Mouse (Mus musculus): ENCODE measurements at regions not wholly inside any gene's neighbourhood (a gene's known extent, or its start where the extent isn't known, plus 50 kb on each side); places are given as distances from the start of the nearest gene placed in this dataset.

GRCm38 (mm10) chr15:56979353-56979752, 498.1 kb downstream of the Slc22a22 start:
- no peak for DNase-seq (ENCODE audit: low spot score)

GRCm38 (mm10) chr15:56975446-56976433, 501.7 kb downstream of the Slc22a22 start:
- no peak for DNase-seq (ENCODE audit: low spot score)

- no peak for DNase-seq (ENCODE audit: low spot score)
These were observed 507.3 kb downstream of the Slc22a22 start for GRCm38 (mm10) chr15:56970140-56970539.

- DNase-seq (ENCODE audit: low spot score): no peak
These were observed 521.1 kb downstream of the Slc22a22 start for GRCm38 (mm10) chr15:56956356-56956755.

- no peak for DNase-seq (ENCODE audit: low spot score)
These were observed 525.2 kb downstream of the Slc22a22 start for GRCm38 (mm10) chr15:56952176-56952575.

- no peak for DNase-seq (ENCODE audit: low spot score)
These were observed 526.6 kb downstream of the Slc22a22 start for GRCm38 (mm10) chr15:56950824-56951223.

- no peak for DNase-seq (ENCODE audit: low spot score)
These were observed 536.5 kb downstream of the Slc22a22 start for GRCm38 (mm10) chr15:56940891-56941290.

- DNase-seq (ENCODE audit: low spot score): no peak
These were observed 580.9 kb downstream of the Slc22a22 start for GRCm38 (mm10) chr15:56896553-56896952.

- DNase-seq (ENCODE audit: low spot score): no peak
These were observed 595.9 kb downstream of the Slc22a22 start for GRCm38 (mm10) chr15:56881501-56881900.

GRCm38 (mm10) chr15:56865879-56866278, 611.5 kb downstream of the Slc22a22 start:
- no peak for DNase-seq (ENCODE audit: low spot score)

- no peak for DNase-seq (ENCODE audit: low spot score)
These were observed 612.2 kb downstream of the Slc22a22 start for GRCm38 (mm10) chr15:56865035-56865804.

GRCm38 (mm10) chr15:56858627-56859334, 618.6 kb downstream of the Slc22a22 start:
- DNase-seq (ENCODE audit: low spot score): no peak

- no peak for DNase-seq (ENCODE audit: low spot score)
These were observed 619.3 kb downstream of the Slc22a22 start for GRCm38 (mm10) chr15:56858134-56858533.

- no peak for DNase-seq (ENCODE audit: low spot score)
These were observed 621.4 kb downstream of the Slc22a22 start for GRCm38 (mm10) chr15:56856057-56856456.

- DNase-seq (ENCODE audit: low spot score): no peak
These were observed 624.3 kb downstream of the Slc22a22 start for GRCm38 (mm10) chr15:56853106-56853505.

- DNase-seq (ENCODE audit: low spot score): no peak
These were observed 629.8 kb downstream of the Slc22a22 start for GRCm38 (mm10) chr15:56847469-56848128.

GRCm38 (mm10) chr15:56844574-56844973, 632.9 kb downstream of the Slc22a22 start:
- no peak for DNase-seq (ENCODE audit: low spot score)

- no peak for DNase-seq (ENCODE audit: low spot score)
These were observed 635.9 kb downstream of the Slc22a22 start for GRCm38 (mm10) chr15:56841516-56841915.

GRCm38 (mm10) chr15:56837292-56837691, 640.1 kb downstream of the Slc22a22 start:
- DNase-seq (ENCODE audit: low spot score): no peak

GRCm38 (mm10) chr15:56834621-56835020, 642.8 kb downstream of the Slc22a22 start:
- DNase-seq (ENCODE audit: low spot score): no peak

GRCm38 (mm10) chr15:56832666-56833065, 644.8 kb downstream of the Slc22a22 start:
- no peak for DNase-seq (ENCODE audit: low spot score)
